Mouse (Mus musculus): ENCODE data around the gene Nmrk2. TPM values are rescaled to one million over a fixed set of nuclear protein-coding genes. Genes with fewer than 3 reads are reported as not detected.

Nmrk2 gene
- not detected in 2 replicates for polyA plus RNA-seq (2012; rRNA removed)

GRCm38 (mm10) chr10:81201807-81202758 is at the start of gene Nmrk2:
Gene Nmrk2, minus strand, starts transcription at chr10:81202051.

GRCm38 (mm10) chr10:81232580-81233225 is 30.9 kb upstream of the Nmrk2 start, which contains the start of gene Zfr2:
Gene Zfr2, plus strand, starts transcription at chr10:81233155.

GRCm38 (mm10) chr10:81230438-81231332 is 28.8 kb upstream of the Nmrk2 start, which contains the start of gene Atcay:
Gene Atcay, minus strand, starts transcription at chr10:81230833.

GRCm38 (mm10) chr10:81183805-81184204 is 18.0 kb downstream of the Nmrk2 start, which contains the start of gene 4930442H23Rik:
Gene 4930442H23Rik, minus strand, starts transcription at chr10:81183849.

GRCm38 (mm10) chr10:81182336-81183333 is 19.2 kb downstream of the Nmrk2 start, which contains the start of gene Dapk3:
Gene Dapk3, plus strand, starts transcription at chr10:81183005.

GRCm38 (mm10) chr10:81176466-81177271 is 25.2 kb downstream of the Nmrk2 start, which contains the start of gene Eef2:
Gene Eef2, plus strand, starts transcription at chr10:81176631.

GRCm38 (mm10) chr10:81167200-81168086 is 34.4 kb downstream of the Nmrk2 start, which contains the start of gene Pias4:
Gene Pias4, minus strand, starts transcription at chr10:81167923.

Other genes starting within 250 kb of the Nmrk2 start
- gene Gng7, start 187.1 kb downstream of the Nmrk2 start, polyA plus RNA-seq (2012; rRNA removed), result 5.9 and 6.7 TPM in 2 replicates
- gene Diras1, start 176.4 kb downstream of the Nmrk2 start, polyA plus RNA-seq (2012; rRNA removed), result 0.20 and 0.25 TPM in 2 replicates
- 54.7 and 57.3 TPM in 2 replicates for gene Slc39a3, start 164.6 kb downstream of the Nmrk2 start, polyA plus RNA-seq (2012; rRNA removed)
- gene Sgta, start 141.9 kb downstream of the Nmrk2 start, polyA plus RNA-seq (2012; rRNA removed), result 318 and 335 TPM in 2 replicates
- 133 and 135 TPM in 2 replicates for gene Thop1, start 132.0 kb downstream of the Nmrk2 start, polyA plus RNA-seq (2012; rRNA removed)
- 4.3 and 7.6 TPM in 2 replicates for gene Creb3l3, start 103.2 kb downstream of the Nmrk2 start, polyA plus RNA-seq (2012; rRNA removed)
- 253 and 327 TPM in 2 replicates for gene Map2k2, start 96.1 kb downstream of the Nmrk2 start, polyA plus RNA-seq (2012; rRNA removed)
- 89.6 and 105 TPM in 2 replicates for gene Zbtb7a, start 66.8 kb downstream of the Nmrk2 start, polyA plus RNA-seq (2012; rRNA removed)
- 48.8 and 60.5 TPM in 2 replicates for gene Pias4, start 34.1 kb downstream of the Nmrk2 start, polyA plus RNA-seq (2012; rRNA removed)
- 2,943 and 3,409 TPM in 2 replicates for gene Eef2, start 25.4 kb downstream of the Nmrk2 start, polyA plus RNA-seq (2012; rRNA removed)
- gene Dapk3, start 19.0 kb downstream of the Nmrk2 start, polyA plus RNA-seq (2012; rRNA removed), result 168 and 226 TPM in 2 replicates
- gene 4930442H23Rik, start 18.2 kb downstream of the Nmrk2 start, polyA plus RNA-seq (2012; rRNA removed), result not detected in 2 replicates
- gene Atcay, start 28.8 kb upstream of the Nmrk2 start, polyA plus RNA-seq (2012; rRNA removed), result not detected in 2 replicates
- 48.7 and 50.1 TPM in 2 replicates for gene Zfr2, start 31.1 kb upstream of the Nmrk2 start, polyA plus RNA-seq (2012; rRNA removed)
- gene Matk, start 50.9 kb upstream of the Nmrk2 start, polyA plus RNA-seq (2012; rRNA removed), result 3.3 and 4.2 TPM in 2 replicates
- 134 and 190 TPM in 2 replicates for gene Mrpl54, start 64.9 kb upstream of the Nmrk2 start, polyA plus RNA-seq (2012; rRNA removed)
- gene Apba3, start 64.9 kb upstream of the Nmrk2 start, polyA plus RNA-seq (2012; rRNA removed), result 170 and 185 TPM in 2 replicates
- 18.6 and 20.4 TPM in 2 replicates for gene Tjp3, start 89.5 kb upstream of the Nmrk2 start, polyA plus RNA-seq (2012; rRNA removed)
- 90.4 and 97.0 TPM in 2 replicates for gene Pip5k1c, start 90.9 kb upstream of the Nmrk2 start, polyA plus RNA-seq (2012; rRNA removed)
- gene Cactin, start 119.1 kb upstream of the Nmrk2 start, polyA plus RNA-seq (2012; rRNA removed), result 45.0 and 53.4 TPM in 2 replicates
- gene Tbxa2r, start 126.7 kb upstream of the Nmrk2 start, polyA plus RNA-seq (2012; rRNA removed), result 34.6 and 38.7 TPM in 2 replicates
- 1.8 and 2.4 TPM in 2 replicates for gene Gipc3, start 141.2 kb upstream of the Nmrk2 start, polyA plus RNA-seq (2012; rRNA removed)
- gene Hmg20b, start 148.4 kb upstream of the Nmrk2 start, polyA plus RNA-seq (2012; rRNA removed), result 168 and 202 TPM in 2 replicates
- 43.4 and 67.4 TPM in 2 replicates for gene Mfsd12, start 155.4 kb upstream of the Nmrk2 start, polyA plus RNA-seq (2012; rRNA removed)
- 13.7 and 14.3 TPM in 2 replicates for gene 4930404N11Rik, start 163.8 kb upstream of the Nmrk2 start, polyA plus RNA-seq (2012; rRNA removed)
- 189 and 205 TPM in 2 replicates for gene Fzr1, start 176.5 kb upstream of the Nmrk2 start, polyA plus RNA-seq (2012; rRNA removed)
- gene Dohh, start 182.4 kb upstream of the Nmrk2 start, polyA plus RNA-seq (2012; rRNA removed), result 178 and 192 TPM in 2 replicates
- 10.9 and 15.0 TPM in 2 replicates for gene Gm48551, start 182.4 kb upstream of the Nmrk2 start, polyA plus RNA-seq (2012; rRNA removed)
- 9.3 and 10.3 TPM in 2 replicates for gene Gm48552, start 187.0 kb upstream of the Nmrk2 start, polyA plus RNA-seq (2012; rRNA removed)
- 16.3 and 19.5 TPM in 2 replicates for gene Smim24, start 191.0 kb upstream of the Nmrk2 start, polyA plus RNA-seq (2012; rRNA removed)

Data from ovary, adult 2 months (tissue).